Mouse (Mus musculus) neutrophil, adult 5-6 weeks (primary cell): ENCODE results near the gene Cwf19l1. TPM values are rescaled to one million over a fixed set of nuclear protein-coding genes. Genes with fewer than 3 reads are reported as not detected.
A peak's percentile ranks its signal among the peaks of the same experiment; 100 is the strongest.

Experiments
- ATAC-seq: fragments of 151-379, 151-347 bp; 2 replicates; pipeline ENCODE4 v1.8.0; 2017; ENCODE audit warnings: mild to moderate bottlenecking, moderate TSS enrichment; ENCODE audit not compliant: insufficient number of reproducible peaks, poor library complexity, low FRiP score, severe bottlenecking; ENCODE audit errors: extremely low read depth
- total RNA-seq: library from RNA; stranded (forward); fragments of 200-1000 nt; gene quantifications from 2 replicates; pipeline ENCODE4 v1.2.3, GENCODE M21; 2017

Cwf19l1 gene
- total RNA-seq, 1 experiment from 2014 or later = 20.7 TPM

DNA sequence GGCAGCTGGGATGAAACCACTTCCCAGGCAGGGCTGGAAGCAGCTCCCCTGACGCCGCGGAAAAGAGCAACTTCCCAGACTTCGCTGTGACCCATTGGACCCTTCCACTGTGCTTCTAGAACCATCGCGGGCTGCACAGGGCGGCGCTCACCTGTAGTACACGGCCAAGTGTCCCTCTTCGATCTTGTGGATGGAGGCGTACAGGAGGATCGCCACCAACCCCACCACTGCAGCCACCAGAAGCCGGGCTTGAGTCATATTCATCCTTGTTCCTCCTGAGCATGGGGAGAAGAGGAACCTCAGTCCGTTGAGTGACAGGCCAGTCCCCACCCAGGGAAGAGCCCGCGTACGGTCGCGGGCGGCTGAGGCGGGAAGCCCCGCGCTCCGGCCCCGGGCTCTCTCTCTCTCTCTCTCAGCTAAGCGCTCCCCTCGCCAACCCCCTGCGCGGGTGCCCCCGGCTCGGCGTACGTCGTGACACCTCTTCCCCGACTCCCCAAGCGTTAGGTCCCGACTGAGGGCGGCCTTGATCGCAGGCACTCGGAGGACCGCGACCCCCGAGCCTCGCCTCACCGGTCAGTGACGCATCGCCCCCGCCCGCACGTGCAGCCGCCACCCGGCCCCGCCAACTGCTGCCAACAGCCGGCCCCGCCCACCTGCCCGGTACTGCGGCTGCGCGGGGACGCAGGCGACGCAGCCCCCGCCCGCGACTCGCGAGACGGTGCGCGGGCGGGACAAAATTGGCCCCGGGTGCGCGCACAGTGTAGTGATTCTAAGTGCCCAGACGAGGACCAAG, 66.4 kb downstream of the Cwf19l1 start, which contains the start of gene Erlin1:
TSS of gene Erlin1 (minus strand) at position 665 of the 793 bp plus-strand sequence.
- ATAC-seq = peak; percentile 84

GRCm38 (mm10) chr19:44068232-44068631, 67.4 kb downstream of the Cwf19l1 start:
- no peak for ATAC-seq

- peak; percentile 40; the same call in 1 of the 2 replicates for ATAC-seq
These were observed 68.2 kb downstream of the Cwf19l1 start for GRCm38 (mm10) chr19:44067323-44068049.

DNA sequence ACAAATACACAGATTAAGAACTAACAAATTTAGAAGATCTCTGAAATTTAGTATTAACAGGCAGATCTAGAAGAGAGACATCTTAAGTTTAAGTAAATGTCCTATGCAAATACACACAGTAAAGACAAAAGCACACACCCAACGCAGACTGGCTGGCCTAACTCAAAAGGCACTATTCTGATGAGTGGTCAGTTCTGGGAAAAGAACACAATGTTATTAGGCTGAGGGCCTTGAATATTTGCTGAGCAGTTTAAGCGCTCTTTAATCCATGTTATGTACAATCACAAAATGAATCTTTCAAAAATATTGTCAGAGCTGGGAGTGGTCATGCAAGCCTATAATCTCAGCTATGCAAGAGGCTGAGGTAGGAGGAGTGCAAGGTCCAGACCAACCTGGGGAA, 70.9 kb downstream of the Cwf19l1 start:
- ATAC-seq = no peak

DNA sequence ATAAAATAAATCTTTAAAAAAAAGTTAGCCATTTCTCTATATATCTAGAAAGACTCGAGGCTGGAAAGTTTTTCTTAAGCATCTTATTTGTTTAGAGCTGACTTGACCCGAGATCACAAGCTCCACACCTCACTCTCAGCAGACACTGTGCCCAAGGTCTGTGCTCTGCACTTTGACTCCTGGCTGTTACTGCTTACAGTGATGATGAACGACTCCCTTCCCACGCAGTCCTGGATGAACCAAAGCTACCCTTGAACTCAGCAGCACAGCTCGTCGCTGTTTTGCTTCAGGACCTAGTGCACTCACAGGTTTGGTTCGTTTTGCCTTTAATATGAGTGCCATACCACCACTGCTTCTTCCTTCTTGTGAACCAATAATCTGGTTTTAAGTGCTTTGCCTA, 71.9 kb downstream of the Cwf19l1 start:
- ATAC-seq = no peak

DNA sequence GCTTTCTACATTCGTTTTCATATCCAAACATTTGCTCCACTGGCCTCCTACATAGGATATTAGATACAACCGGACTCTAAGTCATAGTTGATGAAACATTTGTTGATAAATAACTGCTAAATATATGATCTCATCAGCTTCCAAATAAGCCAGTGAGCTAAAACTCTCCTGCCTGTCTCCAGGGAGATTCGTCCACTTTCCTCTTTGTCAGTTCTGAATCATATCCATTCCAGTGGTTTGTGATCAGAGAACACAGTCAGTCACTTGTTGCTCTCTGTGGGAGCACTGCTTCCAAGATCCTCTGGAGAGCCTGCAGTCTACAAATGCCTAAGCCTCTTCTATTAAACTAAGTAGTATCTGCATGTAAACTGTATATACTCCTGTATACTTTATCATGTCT, 75.5 kb downstream of the Cwf19l1 start:
- no peak for ATAC-seq

Other genes with a start within 250 kb of the Cwf19l1 start
- 26.2 and 29.7 TPM in 2 replicates for gene Dnmbp, start 195.7 kb downstream of the Cwf19l1 start, total RNA-seq
- gene Cpn1, start 149.3 kb downstream of the Cwf19l1 start, total RNA-seq = not detected in 2 replicates
- gene Cyp2c23, start 106.7 kb downstream of the Cwf19l1 start, total RNA-seq = not detected in 2 replicates
- gene Erlin1, start 66.1 kb downstream of the Cwf19l1 start, total RNA-seq = 15.1 and 18.3 TPM in 2 replicates
- 132 and 136 TPM in 2 replicates for gene Chuk, start 28.4 kb downstream of the Cwf19l1 start, total RNA-seq
- 141 and 160 TPM in 2 replicates for gene Bloc1s2, start 10.6 kb upstream of the Cwf19l1 start, total RNA-seq
- not detected in 2 replicates for gene Pkd2l1, start 56.6 kb upstream of the Cwf19l1 start, total RNA-seq
- gene Scd3, start 67.4 kb upstream of the Cwf19l1 start, total RNA-seq = not detected in 2 replicates
- gene Scd2, start 157.8 kb upstream of the Cwf19l1 start, total RNA-seq = 21.4 and 24.1 TPM in 2 replicates
- 0.12 and 1.0 TPM in 2 replicates for gene Scd4, start 197.2 kb upstream of the Cwf19l1 start, total RNA-seq